Mouse (Mus musculus): ENCODE results near the gene Aox1.
"Not testable (repeated sequence)": the region's sequence is repeated elsewhere in the genome, so short reads cannot be mapped to it uniquely, and the experiment has no call there.

The Aox1 gene

GRCm38 (mm10) chr1:58029636-58030117 lies at the start of gene Aox1:
TSS of gene Aox1 (plus strand) at chr1:58029931.
- DNase-seq (ENCODE audit: low spot score): peak; percentile 75

- peak; percentile 21 for DNase-seq (ENCODE audit: low spot score)
Observed at GRCm38 (mm10) chr1:57989052-57989600, 40.6 kb upstream of the Aox1 start.

- no peak for DNase-seq (ENCODE audit: low spot score)
Observed at GRCm38 (mm10) chr1:57991277-57991676, 38.5 kb upstream of the Aox1 start.

- peak; percentile 93 for DNase-seq (ENCODE audit: low spot score)
Observed at GRCm38 (mm10) chr1:57995432-57996132, 34.1 kb upstream of the Aox1 start, which contains the start of gene Sgo2a. TSS of gene Sgo2a (plus strand) at chr1:57995971.

- DNase-seq (ENCODE audit: low spot score): no peak
Observed at GRCm38 (mm10) chr1:57996133-57996615, 33.6 kb upstream of the Aox1 start.

DNA sequence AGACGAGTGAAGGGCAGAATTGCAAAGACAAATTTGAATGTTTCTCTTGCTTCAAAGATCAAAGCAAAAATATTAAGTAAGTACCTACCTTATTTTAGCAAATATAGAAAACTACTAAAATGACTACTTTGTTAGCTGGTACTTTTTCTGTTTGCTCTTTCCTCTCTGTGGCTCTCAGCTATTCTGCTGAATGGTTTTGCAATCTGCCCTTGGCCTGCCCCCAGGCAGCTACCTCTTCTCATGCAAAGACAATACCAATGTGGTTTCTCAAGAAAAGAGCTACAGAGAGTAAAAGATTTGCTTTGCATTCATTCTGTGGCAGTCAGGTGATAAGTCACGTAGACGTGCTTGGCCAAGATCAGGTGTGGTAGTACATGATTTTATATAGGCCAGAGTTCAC lies 31.6 kb upstream of the Aox1 start:
- peak; percentile 2 for DNase-seq (ENCODE audit: low spot score)

GRCm38 (mm10) chr1:58006388-58006787 lies 23.3 kb upstream of the Aox1 start:
- not testable (repeated sequence) for DNase-seq (ENCODE audit: low spot score)

DNA sequence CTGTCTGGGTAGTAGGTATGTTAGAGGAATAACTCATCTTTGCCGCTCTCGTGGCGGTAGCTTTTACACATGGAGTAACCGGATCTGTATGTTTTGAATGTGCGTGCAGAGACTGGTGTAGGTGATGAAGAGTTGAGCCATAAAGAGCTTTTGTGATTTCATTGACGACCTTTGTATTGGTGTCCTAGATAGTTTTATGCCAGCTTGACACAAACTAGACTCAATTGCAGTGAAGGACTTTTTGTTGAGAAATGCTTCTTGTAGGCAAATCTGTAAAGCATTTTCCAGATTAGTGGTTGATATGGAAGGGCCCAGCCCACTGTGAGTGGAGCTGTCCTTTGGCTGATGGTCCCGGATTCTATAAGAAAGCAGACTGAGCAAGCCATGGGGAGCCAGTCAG lies 10.9 kb upstream of the Aox1 start, which contains the start of gene Kctd18:
Kctd18 (minus strand) TSS at position 101 of the 400 bp plus-strand sequence.
- no peak for DNase-seq (ENCODE audit: low spot score)

DNA sequence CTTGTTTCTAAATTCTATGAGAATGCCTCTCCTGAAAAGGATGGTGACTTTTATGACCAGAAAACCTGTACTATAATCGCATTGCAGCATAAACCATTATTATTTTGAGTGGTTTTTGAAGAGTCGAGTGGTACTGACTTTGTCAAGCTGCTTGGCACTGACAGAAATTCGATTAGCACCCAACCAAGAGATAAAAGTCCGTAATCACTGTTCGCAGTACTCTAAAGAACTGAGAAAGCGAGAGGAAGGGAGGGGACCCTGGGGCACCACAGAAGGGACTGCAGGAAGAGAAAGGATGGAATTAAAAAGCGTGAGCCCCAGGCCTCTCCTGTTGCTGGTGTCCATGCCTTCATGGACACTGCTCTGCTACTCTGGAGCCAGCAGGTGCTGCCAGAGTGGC lies 2.0 kb upstream of the Aox1 start:
- DNase-seq (ENCODE audit: low spot score): no peak

GRCm38 (mm10) chr1:58030156-58030871 lies 583 bp downstream of the Aox1 start:
- peak; percentile 70 for DNase-seq (ENCODE audit: low spot score)

DNA sequence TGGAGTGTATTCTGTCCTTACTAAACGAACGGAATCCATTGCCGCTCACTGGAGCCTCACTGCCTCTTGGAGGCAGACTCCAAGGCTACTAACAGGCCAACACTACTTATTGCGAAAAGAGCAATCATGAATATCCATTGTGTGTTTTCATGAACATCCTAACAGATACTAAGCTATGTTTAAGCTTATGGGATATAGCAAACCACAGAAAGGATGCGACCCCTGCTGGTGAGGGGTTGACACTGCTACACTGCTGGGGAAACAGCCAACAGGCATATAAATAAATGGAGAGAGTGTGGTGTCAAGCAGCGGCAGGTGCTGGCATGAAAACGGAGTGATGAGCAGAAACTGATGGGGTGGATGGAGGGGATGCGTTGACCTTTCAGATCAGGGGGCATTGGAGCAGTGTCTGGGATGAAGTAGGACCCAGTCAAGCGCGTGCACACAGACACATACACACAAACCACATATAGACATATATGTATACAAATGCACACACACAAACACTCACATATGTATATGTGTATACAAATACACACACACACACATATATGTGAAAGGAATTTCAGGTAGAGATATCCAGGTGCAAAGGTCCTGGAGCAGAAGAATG lies 1.5 kb downstream of the Aox1 start:
- DNase-seq (ENCODE audit: low spot score): peak; percentile 54

DNA sequence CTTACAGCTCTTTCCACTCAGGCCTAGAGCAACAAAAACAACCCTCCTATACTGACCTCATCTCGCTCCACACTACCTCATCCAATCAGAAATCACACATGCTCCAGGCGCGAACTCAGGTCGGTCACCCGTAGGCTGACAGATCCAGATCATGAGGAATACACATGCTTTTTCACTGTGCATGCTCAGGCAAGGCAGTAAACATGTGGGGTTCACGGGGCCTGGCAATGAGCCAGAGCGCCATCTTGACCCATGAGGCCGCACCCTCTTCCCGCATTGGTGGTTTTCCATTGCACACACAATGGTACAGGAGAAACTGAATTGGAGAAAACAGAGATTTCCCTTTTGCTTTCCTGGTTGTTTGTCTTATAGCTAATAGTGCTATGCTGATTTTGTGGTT lies 7.6 kb downstream of the Aox1 start:
- not testable (repeated sequence) for DNase-seq (ENCODE audit: low spot score)

- no peak for DNase-seq (ENCODE audit: low spot score)
Observed at GRCm38 (mm10) chr1:58045076-58045475, 15.3 kb downstream of the Aox1 start.

GRCm38 (mm10) chr1:58045546-58045945 lies 15.8 kb downstream of the Aox1 start:
- DNase-seq (ENCODE audit: low spot score): no peak

- DNase-seq (ENCODE audit: low spot score): no peak
Observed at GRCm38 (mm10) chr1:58046721-58047290, 17.1 kb downstream of the Aox1 start.

DNA sequence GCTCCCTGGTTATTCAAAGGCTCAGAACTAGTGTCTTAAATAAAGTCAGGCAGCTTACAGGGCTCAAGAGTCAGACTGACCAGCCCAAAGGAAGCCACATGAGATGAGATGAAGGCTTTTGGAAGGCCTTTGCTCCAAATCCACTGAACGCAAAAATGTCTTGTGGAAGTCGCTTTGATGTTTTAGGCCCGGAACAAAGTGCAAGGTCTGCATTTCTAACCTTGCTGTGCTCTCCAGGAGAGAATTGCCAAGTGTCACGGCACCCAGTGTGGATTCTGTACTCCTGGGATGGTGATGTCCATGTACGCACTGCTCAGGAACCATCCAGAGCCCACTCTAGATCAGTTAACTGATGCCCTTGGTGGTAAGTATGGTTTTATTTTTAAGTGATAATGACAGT lies 19.4 kb downstream of the Aox1 start:
- no peak for DNase-seq (ENCODE audit: low spot score)

DNA sequence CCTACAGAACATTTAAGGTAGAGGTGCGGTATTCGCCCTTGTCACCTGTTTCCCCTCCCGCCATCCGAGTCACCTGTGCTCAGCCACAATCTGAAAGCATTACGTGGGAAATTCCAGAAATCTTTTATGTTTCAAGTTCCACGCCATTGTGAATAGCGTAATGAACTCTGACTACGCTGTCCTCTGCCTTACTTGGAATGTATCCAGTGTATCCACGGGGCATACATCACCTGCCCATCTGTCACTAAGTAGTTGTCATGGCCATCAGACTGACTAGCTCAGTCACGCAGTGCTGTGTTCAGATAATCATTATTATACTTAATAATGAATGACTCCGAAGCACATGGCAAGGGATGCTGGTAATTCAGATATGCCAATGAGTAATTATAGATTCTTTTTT lies 25.9 kb downstream of the Aox1 start:
- DNase-seq (ENCODE audit: low spot score): no peak

- no peak for DNase-seq (ENCODE audit: low spot score)
Observed at GRCm38 (mm10) chr1:58056074-58056807, 26.5 kb downstream of the Aox1 start.

- DNase-seq (ENCODE audit: low spot score): peak; percentile 55
Observed at GRCm38 (mm10) chr1:58056939-58057338, 27.2 kb downstream of the Aox1 start.

GRCm38 (mm10) chr1:58058846-58059245 lies 29.1 kb downstream of the Aox1 start:
- DNase-seq (ENCODE audit: low spot score): no peak

GRCm38 (mm10) chr1:58062131-58062530 lies 32.4 kb downstream of the Aox1 start:
- DNase-seq (ENCODE audit: low spot score): no peak

All from lung, postnatal 25 days (tissue).